Mouse (Mus musculus) retina, postnatal 1 day (tissue): Measurements from ENCODE around the gene Rpl21.
"Not testable (repeated sequence)": the region's sequence is repeated elsewhere in the genome, so short reads cannot be mapped to it uniquely, and the experiment has no call there.

Source experiments
- DNase-seq: peaks from one replicate; pipeline ENCODE4 v3.0.0-alpha.2; 2012

Rpl21 gene

GRCm38 (mm10) chr5:146872981-146873631 lies 40.4 kb downstream of the Rpl21 start:
- DNase-seq = no peak

GRCm38 (mm10) chr5:146876024-146876423 lies 43.3 kb downstream of the Rpl21 start:
- DNase-seq = no peak

- DNase-seq = not testable (repeated sequence)
Observed at GRCm38 (mm10) chr5:146877882-146878281, 45.2 kb downstream of the Rpl21 start.

GRCm38 (mm10) chr5:146882261-146882660 lies 49.6 kb downstream of the Rpl21 start:
- no peak for DNase-seq

- DNase-seq = no peak
Observed at GRCm38 (mm10) chr5:146883053-146883452, 50.4 kb downstream of the Rpl21 start.

GRCm38 (mm10) chr5:146883486-146884272 lies 51.0 kb downstream of the Rpl21 start:
- no peak for DNase-seq
